In the genomic region with DNA sequence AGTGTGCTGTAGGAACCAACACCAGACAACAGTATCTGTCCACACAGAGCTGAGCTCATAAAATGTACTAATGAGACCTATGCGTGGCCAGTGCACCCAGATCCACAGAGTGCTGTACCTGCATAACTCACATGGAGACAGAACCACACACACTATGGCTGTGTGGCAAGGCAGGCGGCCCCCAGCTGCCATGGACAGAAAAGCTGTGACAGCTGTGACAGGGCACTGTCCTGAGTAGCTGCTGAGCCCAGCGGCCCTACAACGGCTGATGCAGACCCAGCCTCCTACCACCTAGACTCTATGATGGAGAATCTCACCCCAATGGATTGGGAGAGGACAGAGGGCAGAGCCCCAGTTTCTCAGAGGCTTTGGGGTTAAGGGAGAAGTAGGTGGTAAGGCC, we compare ENCODE assay signal across 23 mouse cellular contexts. TPM values are rescaled to one million over a fixed set of nuclear protein-coding genes. Genes with fewer than 3 reads are reported as not detected.
DNase-seq lines count a peak whose midpoint lies in the region; ATAC-seq and TF ChIP-seq lines count a peak whose summit lies in the region.
"Had no signal": no experiment of that assay in that cellular context is flagged by ENCODE, and none has a peak within 500 bp of the region (broad histone marks: within the 10 kb centered on the region; RNA-seq: fewer than 3 reads in every experiment).

No protein-coding gene starts in this region.

- no peaks in the 10 kb centered on the region for H3K79me2 ChIP-seq in CH12.LX (replicated peaks; ENCODE audit: control insufficient read depth, extremely low read depth, insufficient read depth, poor library complexity, severe bottlenecking)

- no peak overlapping the region for H3K4me2 ChIP-seq in embryonic facial prominence, embryonic 13.5 days
- no peak overlapping the region for H3K4me2 ChIP-seq in limb, embryonic 13.5 days (replicated peaks)
- H3K4me2 ChIP-seq in CH12.LX (ENCODE audit: insufficient read depth, low read depth, poor library complexity, severe bottlenecking), result peak overlapping the region; percentile 11; the same call in 1 of the 2 replicates
- H3K4me2 ChIP-seq: forebrain, embryonic 13.5 days; forebrain, embryonic 15.5 days had no signal

- no peaks in the 10 kb centered on the region for H3K9me3 ChIP-seq in embryonic facial prominence, embryonic 13.5 days
- no peaks in the 10 kb centered on the region for H3K9me3 ChIP-seq in embryonic facial prominence, embryonic 10.5 days
- H3K9me3 ChIP-seq in limb, embryonic 13.5 days, result no peaks in the 10 kb centered on the region
- H3K9me3 ChIP-seq in limb, embryonic 10.5 days (replicated peaks), result no peaks in the 10 kb centered on the region
- H3K9me3 ChIP-seq in CH12.LX (replicated peaks; ENCODE audit: low read length) (no peaks in the 10 kb centered on the region), ES-Bruce4 (replicated peaks; ENCODE audit: control insufficient read depth, insufficient read depth, low read length, poor library complexity, severe bottlenecking) (no peaks in the 10 kb centered on the region)
- H3K9me3 ChIP-seq: forebrain, embryonic 13.5 days; forebrain, embryonic 15.5 days had no signal

- TF ChIP-seq POLR2A in CH12.LX (IDR thresholded peaks at IDR 0.05; ENCODE audit: low read depth, low read length), result no peak
- TF ChIP-seq POLR2A in ES-Bruce4 (IDR thresholded peaks at IDR 0.05; ENCODE audit: insufficient read depth, low read length), result no peak

- H3K9ac ChIP-seq in embryonic facial prominence, embryonic 13.5 days, result 0 out of 2 replicates have a peak overlapping the region, but pooled peaks have one; percentile 27
- peak overlapping the region; percentile 25; the same call in 1 of the 2 replicates for H3K9ac ChIP-seq in limb, embryonic 13.5 days
- H3K9ac ChIP-seq in CH12.LX (ENCODE audit: insufficient read depth, low read depth) (no peak overlapping the region), ES-Bruce4 (ENCODE audit: low read depth, poor library complexity, severe bottlenecking) (no peak overlapping the region)
- H3K9ac ChIP-seq: forebrain, embryonic 15.5 days; forebrain, postnatal 0 days had no signal

- no peak for ATAC-seq in embryonic facial prominence, embryonic 13.5 days (ENCODE audit: insufficient number of reproducible peaks, insufficient read depth, low FRiP score, low TSS enrichment, low read depth)
- no peak for ATAC-seq in limb, embryonic 13.5 days (ENCODE audit: low FRiP score, low read depth)
- ATAC-seq: CD4-positive, CD25-positive, alpha-beta regulatory T cell, adult 4 months; forebrain, embryonic 13.5 days; forebrain, embryonic 15.5 days; forebrain, postnatal 0 days had no signal

- in situ Hi-C loops in CH12.LX (cut with MboI; ENCODE audit: low pct_ligation_motif_present, low pct_unique_long_range_greater_than_20kb, low sequenced_read_pairs), result no loop called here

- peaks cover 24% of the 10 kb centered on the region for H3K36me3 ChIP-seq in embryonic facial prominence, embryonic 13.5 days
- H3K36me3 ChIP-seq in embryonic facial prominence, embryonic 10.5 days (replicated peaks), result peaks cover 31% of the 10 kb centered on the region
- H3K36me3 ChIP-seq in limb, embryonic 13.5 days, result peaks cover 25% of the 10 kb centered on the region
- H3K36me3 ChIP-seq in limb, embryonic 10.5 days, result peaks cover 17% of the 10 kb centered on the region
- H3K36me3 ChIP-seq in CH12.LX (replicated peaks in 1 of 2; ENCODE audit: control insufficient read depth in 1 of 2, insufficient read depth in 1 of 2, low read length in 1 of 2), result peaks cover 11 to 36% of the 10 kb centered on the region in 2 experiments
- H3K36me3 ChIP-seq in ES-Bruce4 (ENCODE audit: control insufficient read depth, insufficient read depth, low read length, poor library complexity, severe bottlenecking), result no peaks in the 10 kb centered on the region

- TF ChIP-seq EP300 in CH12.LX (IDR thresholded peaks at IDR 0.05; ENCODE audit: low read length), result no peak
- TF ChIP-seq EP300 in ES-Bruce4 (IDR thresholded peaks at IDR 0.05; ENCODE audit: insufficient read depth, low read depth, low read length), result no peak

- H3K27ac ChIP-seq in embryonic facial prominence, embryonic 13.5 days, result no peak overlapping the region
- H3K27ac ChIP-seq in embryonic facial prominence, embryonic 10.5 days (replicated peaks), result no peak overlapping the region
- H3K27ac ChIP-seq in limb, embryonic 13.5 days, result no peak overlapping the region
- H3K27ac ChIP-seq in limb, embryonic 10.5 days, result no peak overlapping the region
- H3K27ac ChIP-seq in CH12.LX (ENCODE audit: insufficient read depth, low read depth) (peak overlapping the region; percentile 15; the same call in 1 of the 2 replicates), ES-Bruce4 (ENCODE audit: insufficient read depth, low read length) (no peak overlapping the region)
- H3K27ac ChIP-seq: forebrain, embryonic 13.5 days; forebrain, embryonic 15.5 days had no signal

- H3K4me1 ChIP-seq in embryonic facial prominence, embryonic 13.5 days, result peaks cover 15% of the 10 kb centered on the region
- peaks cover 16% of the 10 kb centered on the region for H3K4me1 ChIP-seq in embryonic facial prominence, embryonic 10.5 days
- H3K4me1 ChIP-seq in limb, embryonic 13.5 days, result peaks cover 12% of the 10 kb centered on the region
- H3K4me1 ChIP-seq in limb, embryonic 10.5 days, result peaks cover 16% of the 10 kb centered on the region; the same call in 1 of the 2 replicates
- H3K4me1 ChIP-seq in CH12.LX (ENCODE audit: control insufficient read depth in 1 of 2, insufficient read depth in 2 of 2), result peaks cover 28 to 56% of the 10 kb centered on the region in 2 experiments
- H3K4me1 ChIP-seq in ES-Bruce4 (ENCODE audit: control insufficient read depth, insufficient read depth, low read length), result no peaks in the 10 kb centered on the region

- no peak overlapping the region for H3K4me3 ChIP-seq in embryonic facial prominence, embryonic 13.5 days
- H3K4me3 ChIP-seq in embryonic facial prominence, embryonic 10.5 days, result no peak overlapping the region
- no peak overlapping the region for H3K4me3 ChIP-seq in limb, embryonic 13.5 days
- no peak overlapping the region for H3K4me3 ChIP-seq in limb, embryonic 10.5 days
- H3K4me3 ChIP-seq in CH12.LX (replicated peaks in 1 of 3; ENCODE audit: low read depth in 2 of 3, low read length in 2 of 3, poor library complexity in 1 of 3), result peak overlapping the region in 2 of 3 experiments; percentile 0 to 8
- peak overlapping the region; percentile 58 for H3K4me3 ChIP-seq in ES-Bruce4 (ENCODE audit: low read depth, low read length)
- H3K4me3 ChIP-seq: forebrain, embryonic 13.5 days; forebrain, embryonic 15.5 days had no signal

- dilution Hi-C loops in CH12.LX (cut with MboI; ENCODE audit: extremely low pct_ligation_motif_present, extremely low pct_unique_long_range_greater_than_20kb, low sequenced_read_pairs), result no loop called here

- WGBS in embryonic facial prominence, embryonic 13.5 days, result 86% methylated on average over 4 of the region's 4 CpGs
- 93% methylated on average over 4 of the region's 4 CpGs for WGBS in embryonic facial prominence, embryonic 10.5 days
- WGBS in limb, embryonic 13.5 days, result 90% methylated on average over 4 of the region's 4 CpGs
- 78% methylated on average over 4 of the region's 4 CpGs for WGBS in limb, embryonic 10.5 days

- no peak for TF ChIP-seq RAD21 in CH12.LX (IDR thresholded peaks at IDR 0.05; ENCODE audit: low read depth, low read length)

- DNase-seq in embryonic facial prominence, embryonic 10.5 days (ENCODE audit: low spot score), result no peak
- no peak for DNase-seq in limb, embryonic 10.5 days (ENCODE audit: low spot score)
- no peak for DNase-seq in CH12.LX (ENCODE audit: extremely low read depth)
- no peak for DNase-seq in cerebellum, adult 18-20 months
- no peak for DNase-seq in kidney, postnatal 25 days
- DNase-seq: adrenal gland, adult 2 months; adrenal gland, postnatal 10 days; adrenal gland, postnatal 25 days; B cell, adult 2 months; cerebellum, adult 11 months; cerebellum, adult 2 months; cerebellum, adult 9-10 months; cerebellum, postnatal 10 days; cerebellum, postnatal 25 days; forebrain, postnatal 0 days had no signal

- TF ChIP-seq CTCF in CH12.LX (conservative IDR thresholded peaks at IDR 0.05 in 1 of 2, IDR thresholded peaks at IDR 0.05 in 1 of 2; ENCODE audit: low read depth in 2 of 2, low read length in 2 of 2) (no peak), ES-Bruce4 (IDR thresholded peaks at IDR 0.05; ENCODE audit: low read depth, low read length) (no peak)

- no peaks in the 10 kb centered on the region for H3K27me3 ChIP-seq in embryonic facial prominence, embryonic 13.5 days
- H3K27me3 ChIP-seq in embryonic facial prominence, embryonic 10.5 days (replicated peaks; ENCODE audit: low read depth, poor library complexity, severe bottlenecking), result no peaks in the 10 kb centered on the region
- H3K27me3 ChIP-seq in limb, embryonic 13.5 days, result no peaks in the 10 kb centered on the region
- H3K27me3 ChIP-seq in limb, embryonic 10.5 days (ENCODE audit: low read depth, poor library complexity, severe bottlenecking), result no peaks in the 10 kb centered on the region
- H3K27me3 ChIP-seq in CH12.LX (replicated peaks), result no peaks in the 10 kb centered on the region
- H3K27me3 ChIP-seq in ES-Bruce4 (ENCODE audit: control insufficient read depth, insufficient read depth, low read length, poor library complexity, severe bottlenecking), result no peaks in the 10 kb centered on the region
- H3K27me3 ChIP-seq: forebrain, embryonic 13.5 days; forebrain, embryonic 15.5 days had no signal

RNA-seq across cellular contexts. Expression of a gene that starts 4.0 kb away (rescaled TPM):
- 3.3 and 3.6 TPM in 2 replicates for polyA plus RNA-seq in embryonic facial prominence, embryonic 13.5 days (2015; fragmentation: Nextera tagmentation; extraction: Ambion mirVana)
- 4.0 and 4.7 TPM in 2 replicates for polyA plus RNA-seq in embryonic facial prominence, embryonic 10.5 days (2016; fragmentation: Nextera tagmentation; extraction: Ambion mirVana)
- 3.5 and 4.4 TPM in 2 replicates for polyA plus RNA-seq in limb, embryonic 13.5 days (2015; fragmentation: Nextera tagmentation; extraction: Ambion mirVana)
- polyA plus RNA-seq in limb, embryonic 10.5 days (2016; fragmentation: Nextera tagmentation; extraction: Ambion mirVana), result 3.3 and 4.5 TPM in 2 replicates
- total RNA-seq in CH12.LX (2012; rRNA removed) (7.5 and 7.9 TPM in 2 replicates), CH12.LX (2014; rRNA removed) (3.6 and 4.0 TPM in 2 replicates)
- polyA plus RNA-seq in CH12.LX (2012; ENCODE audit: insufficient read length, low read depth) (4.6 and 5.1 TPM in 2 replicates), ES-Bruce4 (2011; ENCODE audit: insufficient read depth, insufficient read length, low read depth, missing spikeins) (3.0 and 4.0 TPM in 2 replicates)

RNA-seq across cellular contexts. Expression of a gene that starts 23.4 kb away (rescaled TPM):
- 0.32 and 0.42 TPM in 2 replicates for polyA plus RNA-seq in embryonic facial prominence, embryonic 13.5 days (2015; fragmentation: Nextera tagmentation; extraction: Ambion mirVana)
- 0.05 and 0.24 TPM in 2 replicates for polyA plus RNA-seq in embryonic facial prominence, embryonic 10.5 days (2016; fragmentation: Nextera tagmentation; extraction: Ambion mirVana)
- 1.5 and 1.7 TPM in 2 replicates for polyA plus RNA-seq in limb, embryonic 13.5 days (2015; fragmentation: Nextera tagmentation; extraction: Ambion mirVana)
- 0.11 and 0.13 TPM in 2 replicates for polyA plus RNA-seq in limb, embryonic 10.5 days (2016; fragmentation: Nextera tagmentation; extraction: Ambion mirVana)
- total RNA-seq in CH12.LX (2012; rRNA removed) (0.13 and 0.17 TPM in 2 replicates), CH12.LX (2014; rRNA removed) (0.08 and 0.13 TPM in 2 replicates)
- polyA plus RNA-seq in CH12.LX (2012; ENCODE audit: insufficient read length, low read depth) (0.09 and 0.14 TPM in 2 replicates), ES-Bruce4 (2011; ENCODE audit: insufficient read depth, insufficient read length, low read depth, missing spikeins) (0.35 and 1.3 TPM in 2 replicates)
- polyA plus RNA-seq: CD4-positive, CD25-positive, alpha-beta regulatory T cell, adult 4 months had no signal

RNA-seq across cellular contexts. Expression of a gene that starts 23.5 kb away (rescaled TPM):
- polyA plus RNA-seq in embryonic facial prominence, embryonic 13.5 days (2015; fragmentation: Nextera tagmentation; extraction: Ambion mirVana), result 0.21 and 0.28 TPM in 2 replicates
- polyA plus RNA-seq in embryonic facial prominence, embryonic 10.5 days (2016; fragmentation: Nextera tagmentation; extraction: Ambion mirVana), result 0.15 TPM in 1 of 2 replicates, not detected in the other
- polyA plus RNA-seq in limb, embryonic 13.5 days (2015; fragmentation: Nextera tagmentation; extraction: Ambion mirVana), result 0.25 and 0.47 TPM in 2 replicates
- polyA plus RNA-seq in limb, embryonic 10.5 days (2016; fragmentation: Nextera tagmentation; extraction: Ambion mirVana), result 0.23 TPM in 1 of 2 replicates, not detected in the other
- total RNA-seq in CH12.LX (2012; rRNA removed) (0.08 TPM in 1 of 2 replicates, not detected in the other), CH12.LX (2014; rRNA removed) (0.13 TPM in 1 of 2 replicates, not detected in the other)
- polyA plus RNA-seq in CH12.LX (2012; ENCODE audit: insufficient read length, low read depth) (not detected in 2 replicates), ES-Bruce4 (2011; ENCODE audit: insufficient read depth, insufficient read length, low read depth, missing spikeins) (not detected in 2 replicates)
- total RNA-seq: ES-E14 had no signal
- polyA plus RNA-seq: CD4-positive, CD25-positive, alpha-beta regulatory T cell, adult 4 months; embryonic facial prominence, embryonic 11.5 days; forebrain, embryonic 13.5 days had no signal

RNA-seq across cellular contexts. Expression of a gene that starts 32.5 kb away (rescaled TPM):
- 124 and 142 TPM in 2 replicates for polyA plus RNA-seq in embryonic facial prominence, embryonic 13.5 days (2015; fragmentation: Nextera tagmentation; extraction: Ambion mirVana)
- polyA plus RNA-seq in embryonic facial prominence, embryonic 10.5 days (2016; fragmentation: Nextera tagmentation; extraction: Ambion mirVana), result 133 and 146 TPM in 2 replicates
- 136 and 138 TPM in 2 replicates for polyA plus RNA-seq in limb, embryonic 13.5 days (2015; fragmentation: Nextera tagmentation; extraction: Ambion mirVana)
- 145 and 155 TPM in 2 replicates for polyA plus RNA-seq in limb, embryonic 10.5 days (2016; fragmentation: Nextera tagmentation; extraction: Ambion mirVana)
- total RNA-seq in CH12.LX (2012; rRNA removed) (148 and 149 TPM in 2 replicates), CH12.LX (2014; rRNA removed) (130 and 148 TPM in 2 replicates)
- polyA plus RNA-seq in CH12.LX (2012; ENCODE audit: insufficient read length, low read depth) (111 and 139 TPM in 2 replicates), ES-Bruce4 (2011; ENCODE audit: insufficient read depth, insufficient read length, low read depth, missing spikeins) (54.0 and 54.9 TPM in 2 replicates)

RNA-seq across cellular contexts. Expression of a gene that starts 42.7 kb away (rescaled TPM):
- polyA plus RNA-seq in embryonic facial prominence, embryonic 13.5 days (2015; fragmentation: Nextera tagmentation; extraction: Ambion mirVana), result 90.7 and 97.1 TPM in 2 replicates
- 119 and 128 TPM in 2 replicates for polyA plus RNA-seq in embryonic facial prominence, embryonic 10.5 days (2016; fragmentation: Nextera tagmentation; extraction: Ambion mirVana)
- 90.5 and 91.5 TPM in 2 replicates for polyA plus RNA-seq in limb, embryonic 13.5 days (2015; fragmentation: Nextera tagmentation; extraction: Ambion mirVana)
- polyA plus RNA-seq in limb, embryonic 10.5 days (2016; fragmentation: Nextera tagmentation; extraction: Ambion mirVana), result 123 and 131 TPM in 2 replicates
- total RNA-seq in CH12.LX (2012; rRNA removed), result 74.4 and 80.4 TPM in 2 replicates
- total RNA-seq in CH12.LX (2014; rRNA removed), result 81.1 and 92.9 TPM in 2 replicates
- polyA plus RNA-seq in CH12.LX (2012; ENCODE audit: insufficient read length, low read depth), result 72.0 and 88.2 TPM in 2 replicates
- polyA plus RNA-seq in ES-Bruce4 (2011; ENCODE audit: insufficient read depth, insufficient read length, low read depth, missing spikeins), result 41.7 and 48.2 TPM in 2 replicates

Comparison
In these comparisons a context has a peak if more than half of its experiments do, and no peak if none do; other contexts are left out.
1. H3K4me3 ChIP-seq: peak in CH12.LX (2 of 3) and ES-Bruce4 (single experiment); none in embryonic facial prominence, embryonic 13.5 days (single experiment), embryonic facial prominence, embryonic 10.5 days (single experiment), limb, embryonic 13.5 days (single experiment) and limb, embryonic 10.5 days (single experiment).
2. H3K9ac ChIP-seq: peak in embryonic facial prominence, embryonic 13.5 days (single experiment) and limb, embryonic 13.5 days (single experiment); none in CH12.LX (single experiment) and ES-Bruce4 (single experiment).